Mouse (Mus musculus) brown adipose tissue, adult 24 weeks (tissue): ENCODE data around the gene Enpp4. TPM values are rescaled to one million over a fixed set of nuclear protein-coding genes. Genes with fewer than 3 reads are reported as not detected.

Source experiments
- H3K27ac ChIP-seq: fragments of 200-500 bp; replicated peaks from 2 replicates; pipeline ENCODE4 v1.5.1; 2012; ENCODE audit warnings: low read depth, mild to moderate bottlenecking, low read length
- H3K4me1 ChIP-seq: fragments of 200-500 bp; 2 replicates; pipeline ENCODE4 v1.6.1; 2012; ENCODE audit warnings: low read length, mixed read lengths; ENCODE audit not compliant: control insufficient read depth, insufficient read depth, insufficient read length
- H3K4me3 ChIP-seq: fragments of 200-500 bp; 2 replicates; pipeline ENCODE4 v1.5.1; 2012; ENCODE audit warnings: low read depth, mild to moderate bottlenecking, low read length, moderate library complexity; ENCODE audit not compliant: insufficient read depth
- polyA plus RNA-seq: library from polyadenylated mRNA; stranded (reverse); fragments of >200 nt; gene quantifications from 2 replicates; pipeline ENCODE4 v1.2.4, GENCODE M21; 2012; ENCODE audit not compliant: missing spikeins, insufficient read depth, insufficient read length

The Enpp4 gene
- 7.0 and 7.4 TPM in 2 replicates for polyA plus RNA-seq

- peak within 1 kb of the TSS; percentile 91 for H3K27ac ChIP-seq
- H3K4me1 ChIP-seq, result peaks cover 3% of the 10 kb centered on the region
Observed at GRCm38 (mm10) chr17:44105287-44106138, at the start of gene Enpp4. TSS of gene Enpp4 (minus strand) at chr17:44105809.

GRCm38 (mm10) chr17:44155204-44155603, 49.6 kb upstream of the Enpp4 start:
- peaks cover 7% of the 10 kb centered on the region for H3K4me1 ChIP-seq
- no peak overlapping the region for H3K4me3 ChIP-seq
- H3K27ac ChIP-seq, result no peak overlapping the region

More at GRCm38 (mm10) chr17:44105287-44106138, at the start of gene Enpp4:
- peak within 1 kb of the TSS; percentile 95 for H3K4me3 ChIP-seq

GRCm38 (mm10) chr17:44153871-44154270, 48.3 kb upstream of the Enpp4 start:
- H3K4me3 ChIP-seq, result no peak overlapping the region
- peaks cover 7% of the 10 kb centered on the region for H3K4me1 ChIP-seq
- H3K27ac ChIP-seq, result no peak overlapping the region

GRCm38 (mm10) chr17:44151889-44152288, 46.3 kb upstream of the Enpp4 start:
- H3K27ac ChIP-seq, result peak overlapping the region; percentile 84
- no peaks in the 10 kb centered on the region for H3K4me1 ChIP-seq
- no peak overlapping the region for H3K4me3 ChIP-seq

GRCm38 (mm10) chr17:44151130-44151529, 45.5 kb upstream of the Enpp4 start:
- no peak overlapping the region for H3K4me3 ChIP-seq
- H3K27ac ChIP-seq, result peak overlapping the region; percentile 84
- H3K4me1 ChIP-seq, result no peaks in the 10 kb centered on the region

GRCm38 (mm10) chr17:44148109-44148846, 42.7 kb upstream of the Enpp4 start:
- H3K4me1 ChIP-seq, result no peaks in the 10 kb centered on the region
- H3K4me3 ChIP-seq, result no peak overlapping the region
- no peak overlapping the region for H3K27ac ChIP-seq

- no peak overlapping the region for H3K27ac ChIP-seq
- no peaks in the 10 kb centered on the region for H3K4me1 ChIP-seq
- H3K4me3 ChIP-seq, result no peak overlapping the region
Observed at GRCm38 (mm10) chr17:44145806-44146205, 40.2 kb upstream of the Enpp4 start.

GRCm38 (mm10) chr17:44136863-44137640, 31.4 kb upstream of the Enpp4 start:
- H3K27ac ChIP-seq, result no peak overlapping the region
- H3K4me3 ChIP-seq, result no peak overlapping the region
- no peaks in the 10 kb centered on the region for H3K4me1 ChIP-seq

- H3K4me3 ChIP-seq, result no peak overlapping the region
- no peaks in the 10 kb centered on the region for H3K4me1 ChIP-seq
- H3K27ac ChIP-seq, result no peak overlapping the region
Observed at GRCm38 (mm10) chr17:44136018-44136417, 30.4 kb upstream of the Enpp4 start.

- H3K4me1 ChIP-seq, result no peaks in the 10 kb centered on the region
- no peak overlapping the region for H3K27ac ChIP-seq
- no peak overlapping the region for H3K4me3 ChIP-seq
Observed at GRCm38 (mm10) chr17:44134545-44134944, 28.9 kb upstream of the Enpp4 start.

- Histone ChIP-seq H3K4me1 (no peaks in the 10 kb centered on the region), H3K4me3 (no peak overlapping the region), H3K27ac (no peak overlapping the region)
Observed at GRCm38 (mm10) chr17:44134106-44134505, 28.5 kb upstream of the Enpp4 start.

GRCm38 (mm10) chr17:44130429-44130828, 24.8 kb upstream of the Enpp4 start:
- Histone ChIP-seq H3K27ac (no peak overlapping the region), H3K4me1 (no peaks in the 10 kb centered on the region), H3K4me3 (no peak overlapping the region)

GRCm38 (mm10) chr17:44129092-44129750, 23.6 kb upstream of the Enpp4 start:
- H3K4me3 ChIP-seq, result no peak overlapping the region
- no peak overlapping the region for H3K27ac ChIP-seq
- no peaks in the 10 kb centered on the region for H3K4me1 ChIP-seq

- H3K27ac ChIP-seq, result no peak overlapping the region
- no peaks in the 10 kb centered on the region for H3K4me1 ChIP-seq
- H3K4me3 ChIP-seq, result no peak overlapping the region
Observed at GRCm38 (mm10) chr17:44121366-44122100, 15.9 kb upstream of the Enpp4 start.
